Mouse (Mus musculus) cortical plate, adult 2 months (tissue): ENCODE measurements around the gene Uvrag.

ENCODE experiments used
- CTCF ChIP-seq: fragments of 200-500 bp; IDR thresholded peaks from 2 replicates; pipeline ENCODE4 v1.5.1; 2011; ENCODE audit warnings: mild to moderate bottlenecking, control low read depth, low read length; ENCODE audit not compliant: insufficient read depth; ENCODE audit errors: extremely low read depth
- POLR2A ChIP-seq: fragments of 200-500 bp; IDR thresholded peaks from 2 replicates; pipeline ENCODE4 v1.6.1; 2011; ENCODE audit warnings: mild to moderate bottlenecking, low read length, control low read depth; ENCODE audit not compliant: insufficient read depth; ENCODE audit errors: extremely low read depth

DNA sequence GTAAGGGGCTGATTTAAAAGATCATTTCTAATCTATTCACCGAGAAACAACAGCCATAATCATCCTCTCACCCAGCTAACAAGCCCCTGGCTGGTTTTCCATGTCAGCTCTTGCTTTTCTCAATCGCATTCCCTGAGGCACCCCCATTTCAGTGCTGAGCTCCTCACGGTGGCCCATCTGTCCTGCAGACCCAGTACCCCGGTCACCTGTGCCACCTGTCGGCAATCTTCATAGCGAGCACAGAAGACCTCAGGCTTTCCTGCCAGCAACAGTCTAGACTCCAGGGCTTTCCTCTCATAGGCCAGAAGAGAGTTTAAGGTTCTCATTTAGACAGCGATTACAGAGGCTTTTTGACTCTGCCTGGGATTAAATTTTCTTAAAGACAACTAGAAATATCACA is 115.7 kb downstream of the Uvrag start:
- no peak for TF ChIP-seq CTCF
- no peak for TF ChIP-seq POLR2A
